Mouse (Mus musculus): Measurements from ENCODE around the gene Itgav. TPM values are rescaled to one million over a fixed set of nuclear protein-coding genes. Genes with fewer than 3 reads are reported as not detected.

Gene Itgav
- polyA plus RNA-seq (2014; fragmentation: Illumina TruSeq; extraction: RNeasy Lipid Tissue Mini Kit (QIAGEN cat#74804)), result 316 TPM

GRCm38 (mm10) chr2:83723921-83724826 is at the start of gene Itgav:
Itgav (plus strand) TSS chr2:83724397.

GRCm38 (mm10) chr2:83812483-83813272 is 88.5 kb downstream of the Itgav start, which contains the start of gene Fam171b:
Fam171b (plus strand) TSS chr2:83812636.

Other genes with a start within 250 kb of the Itgav start
- gene Zc3h15, start 80.0 kb upstream of the Itgav start, polyA plus RNA-seq (2014; fragmentation: Illumina TruSeq; extraction: RNeasy Lipid Tissue Mini Kit (QIAGEN cat#74804)), result 316 TPM
- gene Fam171b, start 88.2 kb downstream of the Itgav start, polyA plus RNA-seq (2014; fragmentation: Illumina TruSeq; extraction: RNeasy Lipid Tissue Mini Kit (QIAGEN cat#74804)), result 48.9 TPM
- gene Zswim2, start 216.8 kb downstream of the Itgav start, polyA plus RNA-seq (2014; fragmentation: Illumina TruSeq; extraction: RNeasy Lipid Tissue Mini Kit (QIAGEN cat#74804)), result not detected
- not detected for gene Gm13698, start 231.3 kb downstream of the Itgav start, polyA plus RNA-seq (2014; fragmentation: Illumina TruSeq; extraction: RNeasy Lipid Tissue Mini Kit (QIAGEN cat#74804))
- not detected for gene Gm13693, start 237.1 kb downstream of the Itgav start, polyA plus RNA-seq (2014; fragmentation: Illumina TruSeq; extraction: RNeasy Lipid Tissue Mini Kit (QIAGEN cat#74804))
- gene Gm13695, start 242.9 kb downstream of the Itgav start, polyA plus RNA-seq (2014; fragmentation: Illumina TruSeq; extraction: RNeasy Lipid Tissue Mini Kit (QIAGEN cat#74804)), result not detected
- not detected for gene Gm13696, start 248.7 kb downstream of the Itgav start, polyA plus RNA-seq (2014; fragmentation: Illumina TruSeq; extraction: RNeasy Lipid Tissue Mini Kit (QIAGEN cat#74804))